Mouse (Mus musculus): ENCODE measurements around the gene Ptpro. TPM values are rescaled to one million over a fixed set of nuclear protein-coding genes. Genes with fewer than 3 reads are reported as not detected.

Gene Ptpro
- polyA plus RNA-seq, 1 experiment = 8.9 TPM

DNA sequence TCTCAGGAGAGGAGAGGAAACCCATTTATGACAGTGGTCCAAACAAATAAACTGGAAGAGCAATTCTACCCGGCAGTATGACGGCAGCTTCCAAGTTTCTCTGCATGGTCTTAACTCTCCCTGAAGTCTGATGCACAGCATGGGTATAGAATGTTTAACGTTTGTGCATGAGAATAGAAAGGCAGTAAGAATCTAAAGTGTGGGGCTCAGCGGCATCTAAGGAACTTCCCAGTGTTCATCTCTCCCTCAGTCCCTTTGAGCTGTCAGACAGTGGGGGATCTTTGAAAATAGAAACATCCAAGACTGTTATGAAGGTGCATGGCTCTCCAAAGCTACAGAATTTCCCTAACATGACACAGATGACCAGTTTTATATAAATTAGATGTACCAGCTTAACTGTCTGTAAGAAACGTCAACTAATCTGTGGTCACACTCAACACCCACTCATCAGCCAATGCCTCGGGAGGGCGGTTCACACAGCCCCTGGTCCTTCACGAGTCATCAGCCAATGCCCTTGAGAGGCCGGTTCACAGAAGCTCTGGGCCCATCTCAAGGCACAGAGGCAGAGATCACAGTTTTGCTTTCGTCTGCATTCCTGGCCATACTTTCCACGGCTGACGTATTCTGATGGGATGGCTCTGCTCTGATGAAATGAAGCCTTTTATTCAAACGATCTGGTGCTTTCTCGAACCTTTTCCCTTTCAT, 257.4 kb downstream of the Ptpro start:
- Histone ChIP-seq H3K4me1 (ENCODE audit: control insufficient read depth, insufficient read depth, low read length) (no peaks in the 10 kb centered on the region), H3K27ac (ENCODE audit: insufficient read depth, low read length) (no peak overlapping the region), H3K4me3 (ENCODE audit: insufficient read depth, low read length) (no peak overlapping the region)
- TF ChIP-seq POLR2A (IDR thresholded peaks at IDR 0.05; ENCODE audit: extremely low read depth, insufficient read depth, low read length) = no peak
- TF ChIP-seq CTCF (IDR thresholded peaks at IDR 0.05; ENCODE audit: extremely low read depth, insufficient read depth, low read length) = no peak

DNA sequence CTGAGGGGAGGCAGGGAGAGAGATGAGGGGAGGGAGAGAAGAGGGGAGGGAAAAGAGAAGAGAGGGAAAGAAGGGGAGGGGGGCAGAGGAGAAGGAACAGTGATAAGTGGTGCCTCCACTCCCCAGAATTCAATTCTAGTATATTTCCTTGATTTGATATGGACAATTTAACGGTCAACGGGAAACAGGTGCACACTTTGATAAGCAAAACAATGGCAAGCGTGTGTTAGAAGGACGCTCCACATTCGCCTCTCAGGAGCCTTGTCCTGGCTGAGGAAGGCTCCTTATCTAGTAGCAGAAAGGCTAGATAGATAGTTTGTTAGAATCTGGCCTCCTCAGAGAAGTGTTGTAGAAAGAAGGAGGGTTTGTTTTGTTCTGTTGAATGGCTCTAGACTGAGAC, 260.6 kb downstream of the Ptpro start:
- no peak overlapping the region for H3K4me3 ChIP-seq (ENCODE audit: insufficient read depth, low read length)
- H3K4me1 ChIP-seq (ENCODE audit: control insufficient read depth, insufficient read depth, low read length) = no peaks in the 10 kb centered on the region
- no peak overlapping the region for H3K27ac ChIP-seq (ENCODE audit: insufficient read depth, low read length)
- no peak for TF ChIP-seq POLR2A (IDR thresholded peaks at IDR 0.05; ENCODE audit: extremely low read depth, insufficient read depth, low read length)
- no peak for TF ChIP-seq CTCF (IDR thresholded peaks at IDR 0.05; ENCODE audit: extremely low read depth, insufficient read depth, low read length)

Other genes starting within 250 kb of the Ptpro start
- 6.8 and 7.1 TPM in 2 replicates for gene Rerg, start 81.8 kb upstream of the Ptpro start, polyA plus RNA-seq (2012; rRNA removed)

All from cortical plate, adult 2 months (tissue).